Mouse (Mus musculus) liver, postnatal 0 days (tissue): ENCODE measurements around the gene Fam131a. TPM values are rescaled to one million over a fixed set of nuclear protein-coding genes. Genes with fewer than 3 reads are reported as not detected.

Source experiments
- ATAC-seq: fragments of 200-750 bp; cut with Nextera tagmentation; 2 replicates; pipeline ENCODE4 v1.8.0; 2017; ENCODE audit warnings: mild to moderate bottlenecking, moderate library complexity
- DNase-seq: peaks from one replicate; pipeline ENCODE4 v3.0.0-alpha.2; 2016
- H3K27ac ChIP-seq: fragments of 300-500 bp; sonication (generic); 2 replicates; pipeline ENCODE4 v1.5.1; 2014; ENCODE audit warnings: antibody characterized with exemption, moderate library complexity, mild to moderate bottlenecking, low read depth
- H3K27me3 ChIP-seq: fragments of 300-500 bp; sonication (generic); 2 replicates; pipeline ENCODE4 v1.6.1; 2014; ENCODE audit warnings: low read length, control low read depth, mixed read lengths; ENCODE audit not compliant: insufficient read depth
- H3K36me3 ChIP-seq: fragments of 300-500 bp; sonication (generic); replicated peaks from 2 replicates; pipeline ENCODE4 v1.6.1; 2014; ENCODE audit warnings: mild to moderate bottlenecking, control low read depth, low read length, moderate library complexity, mixed read lengths; ENCODE audit not compliant: insufficient read depth
- H3K4me1 ChIP-seq: fragments of 300-500 bp; sonication (generic); 2 replicates; pipeline ENCODE4 v1.6.1; 2014; ENCODE audit warnings: antibody characterized with exemption, mild to moderate bottlenecking, control low read depth; ENCODE audit not compliant: insufficient read depth
- H3K4me2 ChIP-seq: fragments of 300-500 bp; sonication (generic); 2 replicates; pipeline ENCODE4 v1.6.1; 2014; ENCODE audit warnings: low read depth, mild to moderate bottlenecking, low read length, moderate library complexity, mixed read lengths
- H3K4me3 ChIP-seq: fragments of 300-500 bp; sonication (generic); 2 replicates; pipeline ENCODE4 v1.5.1; 2014; ENCODE audit warnings: low read depth, low read length
- H3K9ac ChIP-seq: fragments of 300-500 bp; sonication (generic); replicated peaks from 2 replicates; pipeline ENCODE4 v1.6.1; 2014; ENCODE audit warnings: mild to moderate bottlenecking, moderate library complexity
- H3K9me3 ChIP-seq: fragments of 300-500 bp; sonication (generic); 2 replicates; pipeline ENCODE4 v1.6.1; 2016; ENCODE audit warnings: mild to moderate bottlenecking, control low read depth, low read length, mixed read lengths
- CTCF ChIP-seq: sonication (generic); IDR thresholded peaks from 2 replicates; pipeline ENCODE4 v1.5.1; 2016; ENCODE audit warnings: antibody characterized with exemption, low read depth
- EP300 ChIP-seq: IDR thresholded peaks from 2 replicates; pipeline ENCODE4 v1.6.1; 2016; ENCODE audit warnings: antibody characterized with exemption, low read depth, mild to moderate bottlenecking
- WGBS: fragments of 180-500 bp; shearing (Covaris S2); extraction: QIAGEN DNeasy Blood & Tissue Kit; methylation state at CpG from one replicate; pipeline ENCODE4 v1.1.7; 2014; ENCODE audit not compliant: insufficient replicate concordance; 5-methylcytosine and 5-hydroxymethylcytosine counted together
- polyA plus RNA-seq: library from polyadenylated mRNA; unstranded; fragments of >200 nt; fragmentation: Nextera tagmentation; extraction: Ambion mirVana; gene quantifications from 2 replicates; pipeline ENCODE4 v1.2.1, GENCODE M21; 2015

Fam131a gene
- polyA plus RNA-seq, 1 experiment from 2014 or later: 0.88 TPM

- ATAC-seq: no peak
- peak; percentile 32 for TF ChIP-seq CTCF
- no peak for TF ChIP-seq EP300
- H3K4me1 ChIP-seq: peaks cover 35% of the 10 kb centered on the region
- no peak overlapping the region for H3K4me3 ChIP-seq
- WGBS: 79% methylated on average over 4 of the region's 4 CpGs
- no peak overlapping the region for H3K27ac ChIP-seq
- no peaks in the 10 kb centered on the region for H3K27me3 ChIP-seq
- no peak overlapping the region for H3K9ac ChIP-seq
- no peaks in the 10 kb centered on the region for H3K9me3 ChIP-seq
- H3K36me3 ChIP-seq: peaks cover 69% of the 10 kb centered on the region
- no peak for DNase-seq
- H3K4me2 ChIP-seq: no peak overlapping the region
Measured at GRCm38 (mm10) chr16:20676702-20677101, 16.3 kb upstream of the Fam131a start.

DNA sequence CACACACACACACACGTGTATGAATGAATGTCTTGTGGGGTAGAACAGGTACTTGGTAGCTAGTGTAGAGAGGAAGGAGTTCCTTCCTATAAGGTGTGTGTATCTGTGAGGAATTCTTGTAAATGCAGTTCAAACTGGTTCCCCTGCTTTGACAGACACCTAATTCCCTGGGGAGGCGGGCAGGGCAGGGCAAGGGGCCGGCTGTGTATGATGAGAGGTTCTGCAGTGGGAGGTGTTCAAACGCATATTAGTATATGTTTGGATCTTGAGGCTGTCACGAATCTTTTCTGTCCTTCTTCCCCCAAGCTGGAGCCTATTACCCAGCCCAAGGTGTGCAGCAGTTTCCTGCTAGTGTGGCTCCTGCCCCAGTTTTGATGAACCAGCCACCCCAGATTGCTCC lies 15.7 kb upstream of the Fam131a start:
- H3K27me3 ChIP-seq: no peaks in the 10 kb centered on the region
- H3K4me1 ChIP-seq: peaks cover 29% of the 10 kb centered on the region
- H3K27ac ChIP-seq: peak overlapping the region; percentile 69
- DNase-seq (no peak), ATAC-seq (no peak)
- TF ChIP-seq EP300: no peak
- TF ChIP-seq CTCF: no peak
- H3K36me3 ChIP-seq: peaks cover 76% of the 10 kb centered on the region
- no peaks in the 10 kb centered on the region for H3K9me3 ChIP-seq
- no peak overlapping the region for H3K4me3 ChIP-seq
- peak overlapping the region; percentile 16; the same call in 1 of the 2 replicates for H3K9ac ChIP-seq
- H3K4me2 ChIP-seq: peak overlapping the region; percentile 64; the same call in 1 of the 2 replicates
- WGBS: 81% methylated on average over 5 of the region's 5 CpGs

- Histone ChIP-seq H3K9me3 (no peaks in the 10 kb centered on the region), H3K27me3 (no peaks in the 10 kb centered on the region), H3K4me1 (peaks cover 29% of the 10 kb centered on the region), H3K4me3 (peak overlapping the region; percentile 31), H3K36me3 (peaks cover 83% of the 10 kb centered on the region), H3K4me2 (peak overlapping the region; percentile 64), H3K27ac (peak overlapping the region; percentile 69), H3K9ac (peak overlapping the region; percentile 16; the same call in 1 of the 2 replicates)
- 60% methylated on average over 10 of the region's 10 CpGs for WGBS
- ATAC-seq (peak; percentile 70), DNase-seq (peak; percentile 92)
- no peak for TF ChIP-seq EP300
Measured at GRCm38 (mm10) chr16:20677974-20678675, 14.9 kb upstream of the Fam131a start.

- H3K4me1 ChIP-seq: peaks cover 20% of the 10 kb centered on the region
- no peak for TF ChIP-seq CTCF
- TF ChIP-seq EP300: peak; percentile 54
- ATAC-seq (no peak), DNase-seq (no peak)
- H3K36me3 ChIP-seq: peaks cover 64% of the 10 kb centered on the region
- peaks cover 14% of the 10 kb centered on the region for H3K27me3 ChIP-seq
- H3K9me3 ChIP-seq: no peaks in the 10 kb centered on the region
- H3K4me3 ChIP-seq: no peak overlapping the region
- no peak overlapping the region for H3K4me2 ChIP-seq
- WGBS: 69% methylated on average over 3 of the region's 3 CpGs
- no peak overlapping the region for H3K27ac ChIP-seq
- no peak overlapping the region for H3K9ac ChIP-seq
Measured at GRCm38 (mm10) chr16:20690774-20691173, 2.3 kb upstream of the Fam131a start.

DNA sequence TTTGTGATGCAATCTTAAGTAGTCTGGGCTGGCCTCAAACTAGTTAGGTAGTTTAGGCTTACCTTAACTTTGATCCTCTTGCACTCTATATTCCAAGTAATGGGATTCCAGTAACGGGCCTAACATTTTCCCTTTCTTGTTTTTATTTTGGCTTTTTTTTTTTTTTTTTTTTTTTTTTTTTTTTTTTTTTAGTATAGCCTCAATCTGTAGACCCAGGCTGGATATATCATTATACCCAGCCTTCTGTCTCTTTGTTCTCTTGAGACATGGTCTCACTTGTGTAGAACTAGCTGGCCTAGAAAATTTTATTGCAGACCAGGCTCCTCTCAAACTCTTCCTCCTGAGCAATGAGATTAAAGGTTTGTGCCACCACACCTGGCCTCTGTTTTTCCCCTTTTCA lies 1.4 kb upstream of the Fam131a start:
- ATAC-seq (no peak), DNase-seq (no peak)
- no peaks in the 10 kb centered on the region for H3K9me3 ChIP-seq
- H3K4me1 ChIP-seq: peaks cover 27% of the 10 kb centered on the region
- no peak overlapping the region for H3K4me3 ChIP-seq
- 63% methylated on average over 1 of the region's 1 CpGs for WGBS
- H3K4me2 ChIP-seq: no peak overlapping the region
- H3K27me3 ChIP-seq: peaks cover 20% of the 10 kb centered on the region
- no peak for TF ChIP-seq CTCF
- no peak for TF ChIP-seq EP300
- H3K27ac ChIP-seq: no peak overlapping the region
- peaks cover 55% of the 10 kb centered on the region for H3K36me3 ChIP-seq
- no peak overlapping the region for H3K9ac ChIP-seq

DNA sequence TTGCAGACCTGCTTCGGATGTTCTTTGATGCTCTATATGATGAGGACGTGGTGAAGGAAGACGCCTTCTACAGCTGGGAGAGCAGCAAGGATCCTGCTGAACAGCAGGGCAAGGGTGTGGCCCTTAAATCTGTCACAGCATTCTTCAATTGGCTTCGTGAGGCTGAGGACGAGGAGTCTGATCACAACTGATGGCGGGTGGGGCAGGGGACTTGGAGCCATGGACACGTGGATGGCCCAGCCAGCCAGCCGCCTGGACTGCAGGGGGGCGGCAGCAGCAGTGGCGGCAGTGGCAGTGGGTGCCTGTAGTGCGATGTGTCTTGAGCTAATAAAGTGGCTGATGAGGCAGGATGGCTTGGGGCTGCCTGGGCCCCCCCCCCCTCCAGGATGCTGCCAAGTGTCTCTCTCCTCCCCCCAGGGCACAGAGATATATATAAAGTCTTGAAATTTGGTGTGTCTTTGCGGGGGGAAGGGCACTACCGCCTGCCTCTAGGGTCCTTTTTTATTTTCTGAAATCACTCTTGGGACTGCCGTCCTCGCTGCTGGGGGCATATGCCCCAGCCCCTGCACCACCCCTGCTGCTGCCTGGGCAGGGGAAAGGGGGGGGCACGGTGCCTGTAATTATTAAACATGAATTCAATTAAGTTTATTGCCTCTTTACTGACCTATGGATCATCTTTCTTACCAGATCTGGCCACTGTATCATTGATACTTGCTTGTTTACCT lies 638 bp upstream of the Fam131a start:
- 0 out of 2 replicates have a peak, but pooled peaks have one; percentile 0 for ATAC-seq
- H3K9ac ChIP-seq: no peak overlapping the region
- WGBS: 69% methylated on average over 16 of the region's 16 CpGs
- DNase-seq: no peak
- no peak overlapping the region for H3K4me3 ChIP-seq
- H3K27ac ChIP-seq: no peak overlapping the region
- TF ChIP-seq EP300: no peak
- TF ChIP-seq CTCF: no peak
- H3K27me3 ChIP-seq: peaks cover 20% of the 10 kb centered on the region
- H3K9me3 ChIP-seq: no peaks in the 10 kb centered on the region
- H3K4me1 ChIP-seq: peaks cover 27% of the 10 kb centered on the region
- H3K4me2 ChIP-seq: peak overlapping the region; percentile 94; the same call in 1 of the 2 replicates
- H3K36me3 ChIP-seq: peaks cover 47% of the 10 kb centered on the region
